Mouse (Mus musculus): ENCODE measurements around the gene 2010003K11Rik. TPM values are rescaled to one million over a fixed set of nuclear protein-coding genes. Genes with fewer than 3 reads are reported as not detected.

Gene 2010003K11Rik
- polyA plus RNA-seq, 1 experiment from 2014 or later = not detected

- WGBS = 72% methylated on average over 7 of the region's 7 CpGs
- H3K4me3 ChIP-seq (ENCODE audit: low read depth, low read length) = no peak overlapping the region
- no peak overlapping the region for H3K4me2 ChIP-seq (ENCODE audit: low read depth, low read length)
- H3K9ac ChIP-seq (replicated peaks; ENCODE audit: low read length) = no peak overlapping the region
- H3K4me1 ChIP-seq (ENCODE audit: control insufficient read depth, insufficient read depth, low read length) = no peaks in the 10 kb centered on the region; the same call in 1 of the 2 replicates
- no peaks in the 10 kb centered on the region for H3K9me3 ChIP-seq (replicated peaks; ENCODE audit: control insufficient read depth, low read length)
- no peaks in the 10 kb centered on the region for H3K27me3 ChIP-seq (ENCODE audit: control insufficient read depth, insufficient read depth, low read length)
- ATAC-seq (replicated peaks; ENCODE audit: insufficient number of reproducible peaks, low FRiP score, low TSS enrichment, low read depth) = no peak
- no peak for DNase-seq (ENCODE audit: low spot score)
- no peaks in the 10 kb centered on the region for H3K36me3 ChIP-seq (replicated peaks; ENCODE audit: control insufficient read depth, insufficient read depth, low read depth, low read length)
- no peak overlapping the region for H3K27ac ChIP-seq (replicated peaks; ENCODE audit: low read depth, low read length)
Measured at GRCm38 (mm10) chr19:4494707-4495106, 3.7 kb downstream of the 2010003K11Rik start.

- no peak overlapping the region for H3K4me2 ChIP-seq (ENCODE audit: low read depth, low read length)
- no peak overlapping the region for H3K4me3 ChIP-seq (ENCODE audit: low read depth, low read length)
- H3K27me3 ChIP-seq (ENCODE audit: control insufficient read depth, insufficient read depth, low read length) = no peaks in the 10 kb centered on the region
- H3K9ac ChIP-seq (replicated peaks; ENCODE audit: low read length) = no peak overlapping the region
- H3K4me1 ChIP-seq (ENCODE audit: control insufficient read depth, insufficient read depth, low read length) = no peaks in the 10 kb centered on the region
- 51% methylated on average over 9 of the region's 9 CpGs for WGBS
- DNase-seq (ENCODE audit: low spot score) = no peak
- H3K36me3 ChIP-seq (replicated peaks; ENCODE audit: control insufficient read depth, insufficient read depth, low read depth, low read length) = no peaks in the 10 kb centered on the region
- ATAC-seq (replicated peaks; ENCODE audit: insufficient number of reproducible peaks, low FRiP score, low TSS enrichment, low read depth) = no peak
- no peaks in the 10 kb centered on the region for H3K9me3 ChIP-seq (replicated peaks; ENCODE audit: control insufficient read depth, low read length)
- H3K27ac ChIP-seq (replicated peaks; ENCODE audit: low read depth, low read length) = no peak overlapping the region
Measured at GRCm38 (mm10) chr19:4492526-4493296, 5.7 kb downstream of the 2010003K11Rik start.

GRCm38 (mm10) chr19:4491080-4491695 lies 7.2 kb downstream of the 2010003K11Rik start:
- no peak for DNase-seq (ENCODE audit: low spot score)
- Histone ChIP-seq H3K9me3 (replicated peaks; ENCODE audit: control insufficient read depth, low read length) (no peaks in the 10 kb centered on the region), H3K4me1 (ENCODE audit: control insufficient read depth, insufficient read depth, low read length) (no peaks in the 10 kb centered on the region), H3K27me3 (ENCODE audit: control insufficient read depth, insufficient read depth, low read length) (no peaks in the 10 kb centered on the region), H3K36me3 (replicated peaks; ENCODE audit: control insufficient read depth, insufficient read depth, low read depth, low read length) (no peaks in the 10 kb centered on the region), H3K9ac (replicated peaks; ENCODE audit: low read length) (no peak overlapping the region), H3K27ac (replicated peaks; ENCODE audit: low read depth, low read length) (no peak overlapping the region), H3K4me3 (ENCODE audit: low read depth, low read length) (no peak overlapping the region), H3K4me2 (ENCODE audit: low read depth, low read length) (no peak overlapping the region)
- WGBS = 67% methylated on average over 10 of the region's 10 CpGs
- no peak for ATAC-seq (replicated peaks; ENCODE audit: insufficient number of reproducible peaks, low FRiP score, low TSS enrichment, low read depth)

GRCm38 (mm10) chr19:4487877-4488276 lies 10.5 kb downstream of the 2010003K11Rik start:
- no peak overlapping the region for H3K9ac ChIP-seq (replicated peaks; ENCODE audit: low read length)
- no peaks in the 10 kb centered on the region for H3K36me3 ChIP-seq (replicated peaks; ENCODE audit: control insufficient read depth, insufficient read depth, low read depth, low read length)
- WGBS = 70% methylated on average over 2 of the region's 2 CpGs
- no peak for ATAC-seq (replicated peaks; ENCODE audit: insufficient number of reproducible peaks, low FRiP score, low TSS enrichment, low read depth)
- no peak for DNase-seq (ENCODE audit: low spot score)
- no peak overlapping the region for H3K4me3 ChIP-seq (ENCODE audit: low read depth, low read length)
- H3K27me3 ChIP-seq (ENCODE audit: control insufficient read depth, insufficient read depth, low read length) = no peaks in the 10 kb centered on the region
- H3K4me1 ChIP-seq (ENCODE audit: control insufficient read depth, insufficient read depth, low read length) = no peaks in the 10 kb centered on the region
- no peaks in the 10 kb centered on the region for H3K9me3 ChIP-seq (replicated peaks; ENCODE audit: control insufficient read depth, low read length)
- H3K27ac ChIP-seq (replicated peaks; ENCODE audit: low read depth, low read length) = no peak overlapping the region
- H3K4me2 ChIP-seq (ENCODE audit: low read depth, low read length) = no peak overlapping the region

- H3K27ac ChIP-seq (replicated peaks; ENCODE audit: low read depth, low read length) = peak overlapping the region; percentile 35; the same call in 1 of the 2 replicates
- ATAC-seq (replicated peaks; ENCODE audit: insufficient number of reproducible peaks, low FRiP score, low TSS enrichment, low read depth) = no peak; the same call in 1 of the 2 replicates
Measured at GRCm38 (mm10) chr19:4485006-4485405, 13.4 kb downstream of the 2010003K11Rik start.

GRCm38 (mm10) chr19:4482111-4482859 lies 16.1 kb downstream of the 2010003K11Rik start:
- H3K4me2 ChIP-seq (ENCODE audit: low read depth, low read length) = no peak overlapping the region
- ATAC-seq (replicated peaks; ENCODE audit: insufficient number of reproducible peaks, low FRiP score, low TSS enrichment, low read depth) = no peak
- H3K27me3 ChIP-seq (ENCODE audit: control insufficient read depth, insufficient read depth, low read length) = no peaks in the 10 kb centered on the region; the same call in 1 of the 2 replicates
- 81% methylated on average over 3 of the region's 3 CpGs for WGBS
- no peak overlapping the region for H3K4me3 ChIP-seq (ENCODE audit: low read depth, low read length)
- no peak overlapping the region for H3K9ac ChIP-seq (replicated peaks; ENCODE audit: low read length)
- H3K27ac ChIP-seq (replicated peaks; ENCODE audit: low read depth, low read length) = no peak overlapping the region
- H3K4me1 ChIP-seq (ENCODE audit: control insufficient read depth, insufficient read depth, low read length) = no peaks in the 10 kb centered on the region; the same call in 1 of the 2 replicates
- no peaks in the 10 kb centered on the region for H3K36me3 ChIP-seq (replicated peaks; ENCODE audit: control insufficient read depth, insufficient read depth, low read depth, low read length)
- no peak for DNase-seq (ENCODE audit: low spot score)
- H3K9me3 ChIP-seq (replicated peaks; ENCODE audit: control insufficient read depth, low read length) = no peaks in the 10 kb centered on the region

More at GRCm38 (mm10) chr19:4485006-4485405, 13.4 kb downstream of the 2010003K11Rik start:
- Histone ChIP-seq H3K4me2 (ENCODE audit: low read depth, low read length) (no peak overlapping the region), H3K27me3 (ENCODE audit: control insufficient read depth, insufficient read depth, low read length) (no peaks in the 10 kb centered on the region), H3K4me1 (ENCODE audit: control insufficient read depth, insufficient read depth, low read length) (no peaks in the 10 kb centered on the region), H3K36me3 (replicated peaks; ENCODE audit: control insufficient read depth, insufficient read depth, low read depth, low read length) (no peaks in the 10 kb centered on the region), H3K9me3 (replicated peaks; ENCODE audit: control insufficient read depth, low read length) (no peaks in the 10 kb centered on the region), H3K9ac (replicated peaks; ENCODE audit: low read length) (no peak overlapping the region), H3K4me3 (ENCODE audit: low read depth, low read length) (no peak overlapping the region)
- 18% methylated on average over 5 of the region's 5 CpGs for WGBS
- peak; percentile 53 for DNase-seq (ENCODE audit: low spot score)

GRCm38 (mm10) chr19:4481326-4481725 lies 17.1 kb downstream of the 2010003K11Rik start:
- Histone ChIP-seq H3K4me1 (ENCODE audit: control insufficient read depth, insufficient read depth, low read length) (no peaks in the 10 kb centered on the region; the same call in 1 of the 2 replicates), H3K27ac (replicated peaks; ENCODE audit: low read depth, low read length) (no peak overlapping the region), H3K27me3 (ENCODE audit: control insufficient read depth, insufficient read depth, low read length) (peaks cover 6% of the 10 kb centered on the region), H3K9ac (replicated peaks; ENCODE audit: low read length) (no peak overlapping the region), H3K4me2 (ENCODE audit: low read depth, low read length) (no peak overlapping the region), H3K36me3 (replicated peaks; ENCODE audit: control insufficient read depth, insufficient read depth, low read depth, low read length) (no peaks in the 10 kb centered on the region), H3K4me3 (ENCODE audit: low read depth, low read length) (no peak overlapping the region), H3K9me3 (replicated peaks; ENCODE audit: control insufficient read depth, low read length) (no peaks in the 10 kb centered on the region)
- 51% methylated on average over 4 of the region's 4 CpGs for WGBS
- ATAC-seq (replicated peaks; ENCODE audit: insufficient number of reproducible peaks, low FRiP score, low TSS enrichment, low read depth) (no peak), DNase-seq (ENCODE audit: low spot score) (no peak)
